Comparison of ENCODE assay signal across 10 mouse cellular contexts in the genomic region with DNA sequence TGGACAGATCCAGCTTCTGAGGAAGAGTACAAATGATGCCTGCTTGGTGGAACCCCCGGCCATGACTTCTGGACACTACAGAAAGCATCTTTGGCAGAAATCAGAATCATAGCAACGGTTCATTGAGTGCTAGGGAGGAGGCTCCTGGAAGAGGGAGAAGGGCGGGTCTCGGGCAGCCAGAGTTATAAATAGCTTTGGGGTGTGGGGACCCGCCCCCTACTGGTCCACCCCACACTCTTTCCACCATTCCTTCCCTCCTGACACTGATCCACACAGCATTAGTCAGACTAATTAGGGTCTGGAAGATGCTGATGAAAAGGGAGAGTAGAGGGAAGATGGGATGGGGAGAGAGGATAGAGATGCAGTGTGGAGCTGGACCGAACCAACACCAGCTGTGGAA. TPM values are rescaled to one million over a fixed set of nuclear protein-coding genes. Genes with fewer than 3 reads are reported as not detected.
A peak's percentile ranks its signal among the peaks of the same experiment; 100 is the strongest.
DNase-seq lines count a peak whose midpoint lies in the region; ATAC-seq and TF ChIP-seq lines count a peak whose summit lies in the region.
"Had no signal": no experiment of that assay in that cellular context is flagged by ENCODE, and none has a peak within 500 bp of the region (broad histone marks: within the 10 kb centered on the region; RNA-seq: fewer than 3 reads in every experiment).

No protein-coding gene starts in this region.

- no peak overlapping the region for H3K4me2 ChIP-seq in hindbrain, embryonic 13.5 days
- no peak overlapping the region for H3K4me2 ChIP-seq in hindbrain, embryonic 16.5 days (ENCODE audit: low read length)
- H3K4me2 ChIP-seq in liver, embryonic 13.5 days: peak overlapping the region; percentile 93
- H3K4me2 ChIP-seq: midbrain, embryonic 15.5 days had no signal

- H3K4me3 ChIP-seq in hindbrain, embryonic 13.5 days: no peak overlapping the region
- H3K4me3 ChIP-seq in hindbrain, embryonic 16.5 days (ENCODE audit: low read length): no peak overlapping the region
- peak overlapping the region; percentile 34 for H3K4me3 ChIP-seq in ES-Bruce4 (ENCODE audit: low read depth, low read length)
- H3K4me3 ChIP-seq in liver, embryonic 13.5 days (replicated peaks): 0 out of 2 replicates have a peak overlapping the region, but pooled peaks have one; percentile 2
- H3K4me3 ChIP-seq: midbrain, embryonic 15.5 days had no signal

- H3K9me3 ChIP-seq in hindbrain, embryonic 13.5 days: no peaks in the 10 kb centered on the region
- H3K9me3 ChIP-seq in hindbrain, embryonic 16.5 days (ENCODE audit: control insufficient read depth, low read length): no peaks in the 10 kb centered on the region
- no peaks in the 10 kb centered on the region for H3K9me3 ChIP-seq in ES-Bruce4 (replicated peaks; ENCODE audit: control insufficient read depth, insufficient read depth, low read length, poor library complexity, severe bottlenecking)
- H3K9me3 ChIP-seq in liver, embryonic 13.5 days (replicated peaks): no peaks in the 10 kb centered on the region
- H3K9me3 ChIP-seq: midbrain, embryonic 15.5 days had no signal

- WGBS in hindbrain, embryonic 13.5 days: 48% methylated on average over 6 of the region's 6 CpGs
- 36% methylated on average over 6 of the region's 6 CpGs for WGBS in hindbrain, embryonic 16.5 days
- 23% methylated on average over 6 of the region's 6 CpGs for WGBS in liver, embryonic 13.5 days (ENCODE audit: insufficient replicate concordance)

- no peak overlapping the region for H3K27ac ChIP-seq in hindbrain, embryonic 13.5 days
- H3K27ac ChIP-seq in hindbrain, embryonic 16.5 days (ENCODE audit: low read depth, low read length): no peak overlapping the region
- peak overlapping the region; percentile 82 for H3K27ac ChIP-seq in ES-Bruce4 (ENCODE audit: insufficient read depth, low read length)
- H3K27ac ChIP-seq in liver, embryonic 13.5 days: peak overlapping the region; percentile 44; the same call in 1 of the 2 replicates
- H3K27ac ChIP-seq: midbrain, embryonic 15.5 days had no signal

- peaks cover 21% of the 10 kb centered on the region for H3K36me3 ChIP-seq in hindbrain, embryonic 13.5 days
- no peaks in the 10 kb centered on the region for H3K36me3 ChIP-seq in hindbrain, embryonic 16.5 days (ENCODE audit: control insufficient read depth, insufficient read depth, low read length)
- H3K36me3 ChIP-seq in ES-Bruce4 (ENCODE audit: control insufficient read depth, insufficient read depth, low read length, poor library complexity, severe bottlenecking): peaks cover 10% of the 10 kb centered on the region; the same call in 1 of the 2 replicates
- H3K36me3 ChIP-seq in liver, embryonic 13.5 days: peaks cover 42% of the 10 kb centered on the region

- H3K9ac ChIP-seq in hindbrain, embryonic 13.5 days: peak overlapping the region; percentile 86
- H3K9ac ChIP-seq in hindbrain, embryonic 16.5 days (ENCODE audit: low read depth, low read length): no peak overlapping the region
- no peak overlapping the region for H3K9ac ChIP-seq in ES-Bruce4 (ENCODE audit: low read depth, poor library complexity, severe bottlenecking)
- H3K9ac ChIP-seq in liver, embryonic 13.5 days: peak overlapping the region; percentile 89
- H3K9ac ChIP-seq: midbrain, embryonic 15.5 days had no signal

- TF ChIP-seq EP300 in ES-Bruce4 (IDR thresholded peaks at IDR 0.05; ENCODE audit: insufficient read depth, low read depth, low read length): no peak

- peaks cover 52% of the 10 kb centered on the region for H3K4me1 ChIP-seq in hindbrain, embryonic 13.5 days (replicated peaks)
- peaks cover 13% of the 10 kb centered on the region for H3K4me1 ChIP-seq in hindbrain, embryonic 16.5 days (ENCODE audit: control insufficient read depth, insufficient read depth, low read depth, low read length)
- H3K4me1 ChIP-seq in ES-Bruce4 (ENCODE audit: control insufficient read depth, insufficient read depth, low read length): peaks cover 7% of the 10 kb centered on the region
- H3K4me1 ChIP-seq in liver, embryonic 13.5 days (replicated peaks): peaks cover 58% of the 10 kb centered on the region

- no peaks in the 10 kb centered on the region for H3K27me3 ChIP-seq in hindbrain, embryonic 13.5 days
- no peaks in the 10 kb centered on the region for H3K27me3 ChIP-seq in hindbrain, embryonic 16.5 days (replicated peaks; ENCODE audit: control insufficient read depth, insufficient read depth, low read length)
- no peaks in the 10 kb centered on the region for H3K27me3 ChIP-seq in ES-Bruce4 (ENCODE audit: control insufficient read depth, insufficient read depth, low read length, poor library complexity, severe bottlenecking)
- H3K27me3 ChIP-seq in liver, embryonic 13.5 days: no peaks in the 10 kb centered on the region
- H3K27me3 ChIP-seq: midbrain, embryonic 15.5 days had no signal

- peak; percentile 60 for DNase-seq in R1 (ENCODE audit: low read depth, low spot score)
- DNase-seq in liver, embryonic 13.5 days: no peak
- DNase-seq in urinary bladder, postnatal 14 days (ENCODE audit: low spot score): no peak
- DNase-seq in ovary, postnatal 14 days (ENCODE audit: low spot score): no peak
- DNase-seq: cerebellum, postnatal 10 days had no signal

- ATAC-seq in hindbrain, embryonic 13.5 days (ENCODE audit: low FRiP score): no peak
- no peak for ATAC-seq in hindbrain, embryonic 16.5 days
- no peak for ATAC-seq in liver, embryonic 13.5 days (ENCODE audit: low read depth)
- ATAC-seq: midbrain, embryonic 15.5 days had no signal

- TF ChIP-seq CTCF in ES-Bruce4 (IDR thresholded peaks at IDR 0.05; ENCODE audit: low read depth, low read length): no peak

- TF ChIP-seq POLR2A in ES-Bruce4 (IDR thresholded peaks at IDR 0.05; ENCODE audit: insufficient read depth, low read length): no peak

RNA-seq across cellular contexts. Expression of a gene that starts 3.8 kb away (rescaled TPM):
- polyA plus RNA-seq in hindbrain, embryonic 13.5 days (2015; fragmentation: Nextera tagmentation; extraction: Ambion mirVana): 56.0 and 56.4 TPM in 2 replicates
- polyA plus RNA-seq in hindbrain, embryonic 16.5 days (2015; fragmentation: Nextera tagmentation; extraction: Ambion mirVana): 47.0 and 62.1 TPM in 2 replicates
- 90.5 and 108 TPM in 2 replicates for polyA plus RNA-seq in ES-Bruce4 (2011; ENCODE audit: insufficient read depth, insufficient read length, low read depth, missing spikeins)
- 44.3 and 48.2 TPM in 2 replicates for polyA plus RNA-seq in liver, embryonic 13.5 days (2015; fragmentation: Nextera tagmentation; extraction: Ambion mirVana)

RNA-seq across cellular contexts. Expression of a gene that starts 9.4 kb away (rescaled TPM):
- 0.35 and 0.38 TPM in 2 replicates for polyA plus RNA-seq in hindbrain, embryonic 13.5 days (2015; fragmentation: Nextera tagmentation; extraction: Ambion mirVana)
- polyA plus RNA-seq in hindbrain, embryonic 16.5 days (2015; fragmentation: Nextera tagmentation; extraction: Ambion mirVana): 0.34 and 0.39 TPM in 2 replicates
- polyA plus RNA-seq in ES-Bruce4 (2011; ENCODE audit: insufficient read depth, insufficient read length, low read depth, missing spikeins): 2.8 and 2.9 TPM in 2 replicates
- 0.51 and 0.61 TPM in 2 replicates for polyA plus RNA-seq in liver, embryonic 13.5 days (2015; fragmentation: Nextera tagmentation; extraction: Ambion mirVana)

RNA-seq across cellular contexts. Expression of a gene that starts 22.4 kb away (rescaled TPM):
- polyA plus RNA-seq in hindbrain, embryonic 13.5 days (2015; fragmentation: Nextera tagmentation; extraction: Ambion mirVana): 1,307 and 1,338 TPM in 2 replicates
- 1,005 and 1,089 TPM in 2 replicates for polyA plus RNA-seq in hindbrain, embryonic 16.5 days (2015; fragmentation: Nextera tagmentation; extraction: Ambion mirVana)
- polyA plus RNA-seq in ES-Bruce4 (2011; ENCODE audit: insufficient read depth, insufficient read length, low read depth, missing spikeins): 2,100 and 2,446 TPM in 2 replicates
- polyA plus RNA-seq in liver, embryonic 13.5 days (2015; fragmentation: Nextera tagmentation; extraction: Ambion mirVana): 1,483 and 1,612 TPM in 2 replicates

RNA-seq across cellular contexts. Expression of a gene that starts 36.7 kb away (rescaled TPM):
- polyA plus RNA-seq in hindbrain, embryonic 13.5 days (2015; fragmentation: Nextera tagmentation; extraction: Ambion mirVana): 0.19 and 0.26 TPM in 2 replicates
- polyA plus RNA-seq in hindbrain, embryonic 16.5 days (2015; fragmentation: Nextera tagmentation; extraction: Ambion mirVana): 0.30 and 0.47 TPM in 2 replicates
- 0.75 and 1.1 TPM in 2 replicates for polyA plus RNA-seq in ES-Bruce4 (2011; ENCODE audit: insufficient read depth, insufficient read length, low read depth, missing spikeins)
- polyA plus RNA-seq in liver, embryonic 13.5 days (2015; fragmentation: Nextera tagmentation; extraction: Ambion mirVana): not detected in 2 replicates
- polyA plus RNA-seq: frontal cortex, adult 2 months had no signal

RNA-seq across cellular contexts. Expression of a gene that starts 36.8 kb away (rescaled TPM):
- not detected in 2 replicates for polyA plus RNA-seq in hindbrain, embryonic 13.5 days (2015; fragmentation: Nextera tagmentation; extraction: Ambion mirVana)
- polyA plus RNA-seq in hindbrain, embryonic 16.5 days (2015; fragmentation: Nextera tagmentation; extraction: Ambion mirVana): 0.21 and 0.29 TPM in 2 replicates
- not detected in 2 replicates for polyA plus RNA-seq in ES-Bruce4 (2011; ENCODE audit: insufficient read depth, insufficient read length, low read depth, missing spikeins)
- not detected in 2 replicates for polyA plus RNA-seq in liver, embryonic 13.5 days (2015; fragmentation: Nextera tagmentation; extraction: Ambion mirVana)
- polyA plus RNA-seq: frontal cortex, adult 2 months; midbrain, embryonic 15.5 days had no signal

Comparison
In these comparisons a context has a peak if more than half of its experiments do, and no peak if none do; other contexts are left out.
1. H3K9ac ChIP-seq: peak in hindbrain, embryonic 13.5 days (single experiment) and liver, embryonic 13.5 days (single experiment); none in hindbrain, embryonic 16.5 days (single experiment) and ES-Bruce4 (single experiment).
2. H3K27ac ChIP-seq: peak in ES-Bruce4 (single experiment) and liver, embryonic 13.5 days (single experiment); none in hindbrain, embryonic 13.5 days (single experiment) and hindbrain, embryonic 16.5 days (single experiment).
3. H3K4me3 ChIP-seq: peak in ES-Bruce4 (single experiment) and liver, embryonic 13.5 days (single experiment); none in hindbrain, embryonic 13.5 days (single experiment) and hindbrain, embryonic 16.5 days (single experiment).